Mouse (Mus musculus): ENCODE measurements around the gene Tas2r120. TPM values are rescaled to one million over a fixed set of nuclear protein-coding genes. Genes with fewer than 3 reads are reported as not detected.
"Not testable (repeated sequence)": the region's sequence is repeated elsewhere in the genome, so short reads cannot be mapped to it uniquely, and the experiment has no call there.

Gene Tas2r120
- total RNA-seq (2021), result not detected
- long read RNA-seq, experiment 1, result 0 reads
- long read RNA-seq, experiment 2, result 0 reads

GRCm38 (mm10) chr6:132656653-132657052, at the start of gene Tas2r120:
TSS of gene Tas2r120 (plus strand) at chr6:132656953.
- no peak for DNase-seq (ENCODE audit: low spot score in 2 of 2)

GRCm38 (mm10) chr6:132649399-132649798, 7.4 kb upstream of the Tas2r120 start:
- DNase-seq (ENCODE audit: low spot score in 2 of 2), result no peak

GRCm38 (mm10) chr6:132651426-132651825, 5.3 kb upstream of the Tas2r120 start, which contains the start of gene A630073D07Rik:
TSS of gene A630073D07Rik (minus strand) at chr6:132651526.
- DNase-seq (ENCODE audit: low spot score in 2 of 2), result no peak

- not testable (repeated sequence) for DNase-seq (ENCODE audit: low spot score in 2 of 2)
Measured at GRCm38 (mm10) chr6:132691596-132691995, 34.8 kb downstream of the Tas2r120 start.

GRCm38 (mm10) chr6:132700907-132701306, 44.2 kb downstream of the Tas2r120 start, which contains the start of gene Tas2r121:
TSS of gene Tas2r121 (minus strand) at chr6:132701007.
- DNase-seq (ENCODE audit: low spot score in 2 of 2), result no peak

Other genes starting within 250 kb of the Tas2r120 start
- not detected for gene Prh1, start 87.1 kb upstream of the Tas2r120 start, total RNA-seq (2021)
- gene Prp2, start 61.0 kb upstream of the Tas2r120 start, total RNA-seq (2021), result not detected
- not detected for gene A630073D07Rik, start 5.4 kb upstream of the Tas2r120 start, total RNA-seq (2021)
- gene Tas2r121, start 44.1 kb downstream of the Tas2r120 start, total RNA-seq (2021), result not detected
- not detected for gene Tas2r122, start 55.0 kb downstream of the Tas2r120 start, total RNA-seq (2021)
- gene Tas2r115, start 81.1 kb downstream of the Tas2r120 start, total RNA-seq (2021), result not detected
- gene Tas2r124, start 97.8 kb downstream of the Tas2r120 start, total RNA-seq (2021), result not detected
- gene Tas2r102, start 105.2 kb downstream of the Tas2r120 start, total RNA-seq (2021), result not detected
- not detected for gene Tas2r136, start 121.2 kb downstream of the Tas2r120 start, total RNA-seq (2021)
- gene Tas2r117, start 145.9 kb downstream of the Tas2r120 start, total RNA-seq (2021), result not detected
- gene Tas2r123, start 190.2 kb downstream of the Tas2r120 start, total RNA-seq (2021), result not detected
- gene Tas2r116, start 198.5 kb downstream of the Tas2r120 start, total RNA-seq (2021), result not detected
- gene Tas2r110, start 211.1 kb downstream of the Tas2r120 start, total RNA-seq (2021), result not detected
- not detected for gene Tas2r113, start 236.1 kb downstream of the Tas2r120 start, total RNA-seq (2021)